In the genomic region with DNA sequence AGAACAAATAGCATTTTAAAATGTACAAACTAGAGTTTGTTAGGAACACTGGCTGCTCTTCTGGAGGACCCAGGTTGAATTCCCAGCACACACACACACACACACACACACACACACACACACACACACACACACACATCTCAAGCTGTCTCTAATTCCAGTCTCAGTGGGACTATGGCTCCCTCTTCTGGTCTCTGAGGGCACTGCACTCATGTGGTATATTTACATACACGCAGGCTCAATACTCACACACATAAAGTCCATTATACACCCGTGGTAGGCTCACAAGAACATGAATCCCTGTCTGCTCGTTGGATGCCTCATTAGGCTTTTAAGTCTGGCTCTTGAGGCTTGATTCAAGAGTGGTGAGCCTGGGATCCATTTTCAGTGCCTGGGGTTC, we compare ENCODE assay signal across 9 mouse cellular contexts. TPM values are rescaled to one million over a fixed set of nuclear protein-coding genes. Genes with fewer than 3 reads are reported as not detected.
DNase-seq lines count a peak whose midpoint lies in the region; TF ChIP-seq lines count a peak whose summit lies in the region.
"Had no signal": no experiment of that assay in that cellular context is flagged by ENCODE, and none has a peak within 500 bp of the region (broad histone marks: within the 10 kb centered on the region; RNA-seq: fewer than 3 reads in every experiment).

No protein-coding gene starts in this region.

- no peak overlapping the region for H3K27ac ChIP-seq in thymus, adult 2 months (ENCODE audit: control insufficient read depth, insufficient read depth, low read length)
- H3K27ac ChIP-seq: neural tube, embryonic 13.5 days had no signal

- WGBS in thymus, adult 2 months, result 48% methylated on average over 3 of the region's 3 CpGs

- TF ChIP-seq CTCF in thymus, adult 2 months (IDR thresholded peaks at IDR 0.05; ENCODE audit: borderline replicate concordance, control insufficient read depth, extremely low read depth, insufficient read depth, low read length, poor library complexity), result no peak

- H3K36me3 ChIP-seq in thymus, adult 2 months (ENCODE audit: control insufficient read depth, insufficient read depth, low read length), result no peaks in the 10 kb centered on the region
- H3K36me3 ChIP-seq: neural tube, embryonic 13.5 days had no signal

- no peak overlapping the region for H3K4me3 ChIP-seq in thymus, adult 2 months (ENCODE audit: control insufficient read depth, insufficient read depth, low read length)
- H3K4me3 ChIP-seq: neural tube, embryonic 13.5 days had no signal

- no peak for TF ChIP-seq POLR2A in thymus, adult 2 months (IDR thresholded peaks at IDR 0.05; ENCODE audit: control insufficient read depth, extremely low read depth, insufficient read depth, low read length, poor library complexity)

- DNase-seq in adrenal gland, postnatal 14 days, result peak; percentile 41
- no peak for DNase-seq in adrenal gland, adult 8-10 months
- peak; percentile 2 for DNase-seq in thymus, adult 2 months
- no peak for DNase-seq in thymus, adult 18-20 months
- DNase-seq in kidney, postnatal 4 days, result peak; percentile 62 to 64
- DNase-seq in thymus, postnatal 25 days, result peak; percentile 8
- no peak for DNase-seq in cerebellum, adult 8-10 months
- DNase-seq in right cerebral cortex, postnatal 25 days, result no peak

- no peaks in the 10 kb centered on the region for H3K4me1 ChIP-seq in thymus, adult 2 months (replicated peaks; ENCODE audit: control insufficient read depth, insufficient read depth, low read length)
- H3K4me1 ChIP-seq: neural tube, embryonic 13.5 days had no signal

- no peaks in the 10 kb centered on the region for H3K27me3 ChIP-seq in thymus, adult 2 months (ENCODE audit: control insufficient read depth, insufficient read depth, low read length)
- H3K27me3 ChIP-seq: neural tube, embryonic 13.5 days had no signal

RNA-seq across cellular contexts. Expression of gene Cyp2b10, which starts 6.6 kb away (rescaled TPM):
- 13.5 and 55.9 TPM in 2 replicates for total RNA-seq in adrenal gland, postnatal 14 days (2021)
- 10 to 100 TPM in 1 of 4 experiments, 1 to 10 TPM in 3; 1.5 to 17.1 (median 2.3) TPM for total RNA-seq in adrenal gland, adult 8-10 months (2022)
- 0.15 and 0.23 TPM in 2 replicates for polyA plus RNA-seq in thymus, adult 2 months (2012; rRNA removed)
- polyA plus RNA-seq: neural tube, embryonic 13.5 days had no signal

Comparison
In these comparisons a context has a peak if more than half of its experiments do, and no peak if none do; other contexts are left out.
1. DNase-seq: peak in adrenal gland, postnatal 14 days (single experiment), thymus, adult 2 months (single experiment), kidney, postnatal 4 days (2 of 2) and thymus, postnatal 25 days (single experiment); none in adrenal gland, adult 8-10 months (single experiment), thymus, adult 18-20 months (0 of 2), cerebellum, adult 8-10 months (single experiment) and right cerebral cortex, postnatal 25 days (single experiment).